Comparison of ENCODE assay signal across 19 mouse cellular contexts in the genomic region with DNA sequence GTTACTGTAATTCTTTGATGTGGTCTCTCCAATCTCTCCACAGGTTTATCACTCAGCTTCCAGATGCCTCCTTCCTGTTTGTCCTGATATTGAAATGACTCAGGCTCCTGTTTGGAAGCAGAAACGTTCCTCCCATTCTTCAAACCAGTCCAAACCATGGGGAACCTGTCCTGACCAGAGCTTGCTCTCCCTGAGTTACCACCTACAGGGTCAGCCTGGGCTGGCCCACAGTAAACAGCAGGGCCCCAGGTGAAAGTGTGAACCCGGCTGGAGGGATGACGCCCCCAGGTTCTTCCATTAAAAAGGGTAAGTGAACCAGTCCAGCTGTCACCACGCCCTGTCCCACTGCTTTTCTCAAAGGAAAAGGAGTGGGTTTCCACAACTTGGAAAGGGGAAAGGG. TPM values are rescaled to one million over a fixed set of nuclear protein-coding genes. Genes with fewer than 3 reads are reported as not detected.
DNase-seq lines count a peak whose midpoint lies in the region; ATAC-seq and TF ChIP-seq lines count a peak whose summit lies in the region.
"Had no signal": no experiment of that assay in that cellular context is flagged by ENCODE, and none has a peak within 500 bp of the region (broad histone marks: within the 10 kb centered on the region; RNA-seq: fewer than 3 reads in every experiment).

No protein-coding gene starts in this region.

- no peak for TF ChIP-seq CTCF in intestine, postnatal 0 days (IDR thresholded peaks at IDR 0.05; ENCODE audit: low read depth)
- TF ChIP-seq CTCF in small intestine, adult 2 months (IDR thresholded peaks at IDR 0.05; ENCODE audit: extremely low read depth, insufficient read length, insufficient replicate concordance, low read depth, low read length), result no peak

- no peak overlapping the region for H3K4me3 ChIP-seq in intestine, postnatal 0 days (ENCODE audit: low read depth, low read length)
- no peak overlapping the region for H3K4me3 ChIP-seq in intestine, embryonic 16.5 days (ENCODE audit: low read length)
- H3K4me3 ChIP-seq in brown adipose tissue, adult 24 weeks (ENCODE audit: insufficient read depth, low read depth, low read length), result no peak overlapping the region
- H3K4me3 ChIP-seq in small intestine, adult 2 months (ENCODE audit: low read depth, low read length), result peak overlapping the region; percentile 38
- H3K4me3 ChIP-seq in midbrain, embryonic 15.5 days, result no peak overlapping the region
- H3K4me3 ChIP-seq: embryonic facial prominence, embryonic 10.5 days; forebrain, embryonic 15.5 days; intestine, embryonic 15.5 days had no signal

- TF ChIP-seq POLR2A in small intestine, adult 2 months (IDR thresholded peaks at IDR 0.05; ENCODE audit: low read depth, low read length), result no peak

- H3K9me3 ChIP-seq in intestine, postnatal 0 days (ENCODE audit: control insufficient read depth), result no peaks in the 10 kb centered on the region
- H3K9me3 ChIP-seq in intestine, embryonic 16.5 days (ENCODE audit: control insufficient read depth, low read length), result no peaks in the 10 kb centered on the region
- no peaks in the 10 kb centered on the region for H3K9me3 ChIP-seq in midbrain, embryonic 15.5 days
- H3K9me3 ChIP-seq: embryonic facial prominence, embryonic 10.5 days; forebrain, embryonic 15.5 days; intestine, embryonic 15.5 days had no signal

- H3K27ac ChIP-seq in intestine, postnatal 0 days (ENCODE audit: low read depth, low read length), result no peak overlapping the region
- H3K27ac ChIP-seq in intestine, embryonic 16.5 days (ENCODE audit: low read length), result no peak overlapping the region
- H3K27ac ChIP-seq in brown adipose tissue, adult 24 weeks (replicated peaks; ENCODE audit: low read depth, low read length), result 0 out of 2 replicates have a peak overlapping the region, but pooled peaks have one; percentile 36
- H3K27ac ChIP-seq in small intestine, adult 2 months (ENCODE audit: insufficient read depth, low read depth, low read length), result peak overlapping the region; percentile 95
- H3K27ac ChIP-seq in midbrain, embryonic 15.5 days, result no peak overlapping the region
- H3K27ac ChIP-seq: embryonic facial prominence, embryonic 10.5 days; forebrain, embryonic 15.5 days; intestine, embryonic 15.5 days had no signal

- no peak overlapping the region for H3K9ac ChIP-seq in intestine, postnatal 0 days (ENCODE audit: low read depth, low read length)
- no peak overlapping the region for H3K9ac ChIP-seq in intestine, embryonic 16.5 days (ENCODE audit: low read depth, low read length)
- no peak overlapping the region for H3K9ac ChIP-seq in midbrain, embryonic 15.5 days
- H3K9ac ChIP-seq: forebrain, embryonic 15.5 days; intestine, embryonic 15.5 days; liver, postnatal 0 days had no signal

- peak; percentile 4 for DNase-seq in 3134 (ENCODE audit: extremely low read depth, insufficient read length, low spot score)
- no peak for DNase-seq in right cerebral cortex, postnatal 14 days
- DNase-seq: layer of hippocampus, postnatal 36 days; liver, postnatal 0 days; thymus, adult 18-20 months; thymus, postnatal 4 days had no signal

- no peaks in the 10 kb centered on the region for H3K36me3 ChIP-seq in intestine, postnatal 0 days (ENCODE audit: control insufficient read depth, insufficient read depth)
- no peaks in the 10 kb centered on the region for H3K36me3 ChIP-seq in intestine, embryonic 16.5 days (ENCODE audit: control insufficient read depth, insufficient read depth, low read length)
- H3K36me3 ChIP-seq in small intestine, adult 2 months (ENCODE audit: control insufficient read depth, insufficient read depth, low read length), result no peaks in the 10 kb centered on the region
- no peaks in the 10 kb centered on the region for H3K36me3 ChIP-seq in midbrain, embryonic 15.5 days (replicated peaks)
- H3K36me3 ChIP-seq: embryonic facial prominence, embryonic 10.5 days; forebrain, embryonic 15.5 days; intestine, embryonic 15.5 days had no signal

- peak; percentile 8; the same call in 1 of the 2 replicates for ATAC-seq in intestine, postnatal 0 days
- no peak for ATAC-seq in intestine, embryonic 16.5 days
- no peak for ATAC-seq in midbrain, embryonic 15.5 days (replicated peaks)
- no peak for ATAC-seq in megakaryocyte progenitor cell, adult 5-6 weeks (replicated peaks; ENCODE audit: poor library complexity)
- ATAC-seq: forebrain, embryonic 15.5 days; liver, postnatal 0 days; lung, postnatal 0 days had no signal

- WGBS in intestine, postnatal 0 days, result 49% methylated on average over 4 of the region's 4 CpGs
- WGBS in intestine, embryonic 16.5 days, result 54% methylated on average over 4 of the region's 4 CpGs
- WGBS in small intestine, adult 2 months, result 31% methylated on average over 4 of the region's 4 CpGs
- WGBS in midbrain, embryonic 15.5 days, result 60% methylated on average over 4 of the region's 4 CpGs

- H3K4me2 ChIP-seq in intestine, postnatal 0 days (replicated peaks; ENCODE audit: low read depth), result no peak overlapping the region
- H3K4me2 ChIP-seq in intestine, embryonic 16.5 days (ENCODE audit: low read depth, low read length), result no peak overlapping the region
- H3K4me2 ChIP-seq in midbrain, embryonic 15.5 days, result no peak overlapping the region
- H3K4me2 ChIP-seq: forebrain, embryonic 15.5 days; heart, embryonic 11.5 days; intestine, embryonic 15.5 days; liver, embryonic 11.5 days; midbrain, embryonic 11.5 days had no signal

- no peaks in the 10 kb centered on the region for H3K27me3 ChIP-seq in intestine, postnatal 0 days (replicated peaks; ENCODE audit: control insufficient read depth, insufficient read depth, low read length)
- no peaks in the 10 kb centered on the region for H3K27me3 ChIP-seq in intestine, embryonic 16.5 days (replicated peaks; ENCODE audit: control insufficient read depth, insufficient read depth, low read length)
- no peaks in the 10 kb centered on the region for H3K27me3 ChIP-seq in small intestine, adult 2 months (ENCODE audit: control insufficient read depth, insufficient read depth, low read length)
- H3K27me3 ChIP-seq in midbrain, embryonic 15.5 days (replicated peaks), result no peaks in the 10 kb centered on the region
- H3K27me3 ChIP-seq: forebrain, embryonic 15.5 days; intestine, embryonic 15.5 days had no signal

- peaks cover 3% of the 10 kb centered on the region; the same call in 1 of the 2 replicates for H3K4me1 ChIP-seq in intestine, postnatal 0 days (replicated peaks; ENCODE audit: control insufficient read depth, insufficient read depth, low read length)
- H3K4me1 ChIP-seq in intestine, embryonic 16.5 days (ENCODE audit: control insufficient read depth, insufficient read depth, low read length), result peaks cover 3% of the 10 kb centered on the region
- H3K4me1 ChIP-seq in brown adipose tissue, adult 24 weeks (ENCODE audit: control insufficient read depth, insufficient read depth, insufficient read length, low read length), result no peaks in the 10 kb centered on the region
- H3K4me1 ChIP-seq in small intestine, adult 2 months (ENCODE audit: control insufficient read depth, insufficient read depth, insufficient read length, low read length), result peaks cover 22% of the 10 kb centered on the region; the same call in 1 of the 2 replicates
- H3K4me1 ChIP-seq in midbrain, embryonic 15.5 days, result no peaks in the 10 kb centered on the region
- H3K4me1 ChIP-seq: forebrain, embryonic 15.5 days had no signal

RNA-seq across cellular contexts. Expression of a gene that starts 15.5 kb away (rescaled TPM):
- polyA plus RNA-seq in intestine, postnatal 0 days (2015; fragmentation: Nextera tagmentation; extraction: Ambion mirVana), result 8.1 and 8.3 TPM in 2 replicates
- polyA plus RNA-seq in intestine, embryonic 16.5 days (2015; fragmentation: Nextera tagmentation; extraction: Ambion mirVana), result 8.9 and 10.5 TPM in 2 replicates
- polyA plus RNA-seq in brown adipose tissue, adult 24 weeks (2012; ENCODE audit: insufficient read depth, insufficient read length, missing spikeins), result 15.7 and 19.8 TPM in 2 replicates
- 2.1 and 9.0 TPM in 2 replicates for polyA plus RNA-seq in small intestine, adult 2 months (2012; rRNA removed)
- 16.7 and 17.2 TPM in 2 replicates for polyA plus RNA-seq in midbrain, embryonic 15.5 days (2015; fragmentation: Nextera tagmentation; extraction: Ambion mirVana)
- 0.27 TPM in 1 of 2 replicates, not detected in the other for total RNA-seq in megakaryocyte progenitor cell, adult 5-6 weeks (2015)
- total RNA-seq in megakaryocyte progenitor cell, adult 5-6 weeks (2017), result 1.9 TPM in 1 of 2 replicates, not detected in the other

Comparison
In these comparisons a context has a peak if more than half of its experiments do, and no peak if none do; other contexts are left out.
1. H3K27ac ChIP-seq: peak in brown adipose tissue, adult 24 weeks (single experiment) and small intestine, adult 2 months (single experiment); none in intestine, postnatal 0 days (single experiment), intestine, embryonic 16.5 days (single experiment) and midbrain, embryonic 15.5 days (single experiment).